Mouse (Mus musculus) heart, postnatal 25 days (tissue): ENCODE measurements at regions not wholly inside any gene's neighbourhood (a gene's known extent, or its start where the extent isn't known, plus 50 kb on each side); places are given as distances from the start of the nearest gene placed in this dataset.

ENCODE experiments used
- DNase-seq: peaks from one replicate; pipeline ENCODE4 v3.0.0; 2022; ENCODE audit warnings: low spot score
- intact Hi-C: fragments of 180-260 bp; cut with DNase I; formaldehyde crosslinking; loops from one replicate; pipeline ENCODE4 v1.15.1; 2025

DNA sequence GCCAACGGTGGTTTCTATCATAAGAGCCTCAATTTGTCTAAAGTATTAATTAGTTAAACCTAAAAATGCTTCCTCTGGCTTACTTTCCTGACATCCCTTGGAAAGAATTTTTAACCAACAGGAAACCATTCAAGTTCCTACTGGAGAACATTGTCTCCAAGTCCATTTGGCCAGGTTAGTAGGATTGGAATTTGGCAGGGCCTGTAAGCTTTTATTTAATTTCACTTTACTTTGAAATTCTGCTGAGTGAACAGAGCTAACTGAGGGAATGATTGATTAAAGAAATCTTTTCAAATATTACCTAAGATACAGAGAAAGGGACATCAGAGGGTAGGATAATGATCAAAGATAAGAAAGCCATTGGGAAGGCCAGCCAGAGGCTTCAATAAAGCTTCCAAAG, 102.4 kb upstream of the Sfrp2 start:
- intact Hi-C loops: no loop called here
- no peak for DNase-seq

DNA sequence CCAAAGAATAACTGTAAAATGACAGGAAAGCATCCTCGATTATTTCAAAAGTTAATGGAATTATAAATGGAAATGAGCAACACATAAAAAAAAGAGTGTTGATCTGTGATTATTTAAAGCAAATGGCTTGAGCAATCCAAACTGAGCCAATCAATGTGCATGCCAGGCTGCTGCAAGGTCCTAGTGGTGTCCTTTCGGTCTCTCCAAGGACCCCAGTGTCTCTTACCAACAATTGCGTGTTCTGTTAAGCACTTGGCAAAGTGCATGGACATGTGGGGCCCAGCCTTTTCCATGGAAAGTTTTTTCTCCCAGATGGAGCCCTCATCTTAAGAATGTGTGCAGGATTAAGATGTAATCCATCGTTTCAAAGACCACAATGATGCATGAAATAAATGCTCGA, 90.0 kb upstream of the Sfrp2 start:
- no peak for DNase-seq

DNA sequence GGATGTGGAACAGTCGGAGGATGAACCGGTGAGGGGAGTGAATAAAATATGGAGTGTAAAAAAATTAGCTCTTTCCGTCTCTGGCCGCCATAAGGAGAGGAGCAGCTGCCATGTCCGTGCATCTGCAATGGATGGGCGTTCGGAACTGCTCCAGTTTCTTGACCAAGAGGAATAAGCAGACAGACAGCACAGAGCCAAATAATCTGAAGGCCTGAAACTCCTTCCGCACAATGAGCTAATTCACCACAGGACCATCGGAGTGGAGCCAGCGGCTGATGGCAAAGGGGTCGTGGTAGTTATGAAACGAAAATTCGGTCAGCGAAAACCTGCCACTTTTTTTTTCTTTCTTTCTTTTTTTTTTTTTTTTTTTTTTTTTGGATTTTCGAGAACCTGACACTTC, 79.5 kb upstream of the Sfrp2 start:
- intact Hi-C loops: no loop called here
- no peak for DNase-seq

More for the DNA sequence above, 90.0 kb upstream of the Sfrp2 start:
- intact Hi-C loops: no loop called here

DNA sequence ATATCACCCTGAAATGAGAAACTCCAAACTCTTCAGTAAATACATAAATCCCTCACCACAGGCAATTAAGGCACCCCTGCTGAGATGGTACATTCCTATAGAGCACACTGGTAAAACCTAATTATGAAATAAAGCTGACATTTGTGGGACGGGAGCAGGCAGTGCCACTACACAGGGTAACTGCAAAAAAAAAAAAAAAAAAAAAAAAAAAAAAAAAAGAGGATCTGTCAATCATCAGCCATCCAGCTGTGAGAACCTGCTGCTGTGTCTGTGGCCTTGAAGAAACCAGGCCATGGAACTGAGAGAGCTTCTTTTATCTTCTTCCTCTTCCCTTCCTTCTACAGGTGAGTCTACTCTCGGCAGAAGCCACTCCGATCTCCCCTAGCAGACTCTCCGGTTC, 78.6 kb upstream of the Sfrp2 start:
- intact Hi-C loops: no loop called here
- DNase-seq: no peak

DNA sequence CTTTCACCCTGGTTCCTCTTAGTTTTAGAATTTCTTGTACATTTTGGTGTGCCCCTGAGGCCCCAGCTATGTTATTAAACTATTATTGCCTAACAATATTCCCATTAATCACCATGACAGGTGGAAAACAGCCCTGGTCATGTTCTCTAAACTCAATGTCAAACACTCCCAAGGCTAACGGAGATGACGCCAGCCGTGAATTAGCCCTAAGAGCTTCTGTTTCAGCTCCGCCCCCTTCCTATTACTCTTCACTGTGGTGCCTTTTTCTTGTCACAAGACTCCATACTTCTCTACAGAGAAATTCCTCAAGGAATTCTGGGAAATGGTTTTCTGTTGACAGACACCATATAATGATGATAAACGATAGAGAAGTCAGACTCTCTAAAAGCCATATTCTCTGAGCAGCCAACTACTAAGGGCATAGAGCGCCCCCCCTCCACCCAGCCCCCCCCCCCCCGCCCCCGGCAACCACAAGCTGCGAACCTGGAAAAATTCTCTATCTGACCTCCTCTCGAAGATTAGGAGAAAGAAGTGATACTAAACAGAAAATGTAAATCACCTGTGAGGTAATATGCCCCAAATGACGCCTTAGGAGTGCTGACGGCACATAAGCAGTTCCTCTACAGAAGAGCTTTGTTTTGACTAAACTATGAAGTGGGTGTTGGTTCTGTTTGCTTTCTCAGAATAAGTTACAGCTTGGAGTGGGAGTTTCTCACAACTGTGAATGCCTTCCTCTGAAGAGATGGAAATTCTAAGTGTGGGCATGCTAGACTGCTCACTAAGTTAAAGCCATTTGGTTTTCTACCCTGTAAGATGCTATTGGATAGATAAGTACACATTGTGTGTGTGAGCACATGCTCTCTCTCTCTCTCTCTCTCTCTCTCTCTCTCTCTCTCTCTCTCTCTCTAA, 76.8 kb upstream of the Sfrp2 start:
- intact Hi-C loops: no loop called here
- no peak for DNase-seq

DNA sequence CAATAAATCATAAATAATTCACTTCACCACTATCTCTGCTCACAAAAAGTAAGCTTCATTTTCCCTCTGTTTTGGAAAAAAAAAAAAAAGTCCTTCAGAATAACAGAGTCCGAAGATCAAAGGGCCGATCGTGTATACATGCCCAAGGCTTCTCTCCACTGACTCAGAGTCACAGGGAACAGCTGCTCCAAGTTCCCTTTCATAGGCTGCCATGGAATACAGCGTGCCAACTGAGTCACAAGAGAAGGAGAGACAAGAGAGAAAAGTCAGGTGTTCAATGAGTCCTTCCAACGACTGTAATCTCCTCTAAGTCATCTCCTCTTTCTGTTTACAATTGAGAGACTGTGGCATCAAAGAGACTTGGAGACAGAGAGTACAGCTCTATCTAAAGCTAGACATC, 71.6 kb upstream of the Sfrp2 start:
- no peak for DNase-seq
- intact Hi-C loops: no loop called here

DNA sequence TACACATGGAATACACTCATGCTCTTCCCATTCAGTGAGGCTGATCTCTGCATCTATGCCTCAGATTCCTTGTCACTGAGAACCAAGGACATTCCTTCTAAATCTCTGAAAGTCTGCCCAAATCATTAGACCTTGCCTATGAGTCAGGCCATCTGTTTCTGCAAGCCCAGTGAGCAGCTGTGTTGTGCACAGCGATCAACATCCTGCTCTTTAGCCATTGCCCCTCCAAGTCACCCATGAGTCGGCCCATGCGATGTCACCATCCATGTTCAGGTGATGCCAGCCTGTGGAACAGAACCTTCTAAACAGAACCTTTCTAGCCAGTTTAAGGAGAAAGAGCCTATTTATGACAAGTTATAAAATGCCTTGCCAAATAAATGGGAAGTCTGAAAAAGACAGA, 66.4 kb upstream of the Sfrp2 start:
- DNase-seq: no peak
- intact Hi-C loops: no loop called here

DNA sequence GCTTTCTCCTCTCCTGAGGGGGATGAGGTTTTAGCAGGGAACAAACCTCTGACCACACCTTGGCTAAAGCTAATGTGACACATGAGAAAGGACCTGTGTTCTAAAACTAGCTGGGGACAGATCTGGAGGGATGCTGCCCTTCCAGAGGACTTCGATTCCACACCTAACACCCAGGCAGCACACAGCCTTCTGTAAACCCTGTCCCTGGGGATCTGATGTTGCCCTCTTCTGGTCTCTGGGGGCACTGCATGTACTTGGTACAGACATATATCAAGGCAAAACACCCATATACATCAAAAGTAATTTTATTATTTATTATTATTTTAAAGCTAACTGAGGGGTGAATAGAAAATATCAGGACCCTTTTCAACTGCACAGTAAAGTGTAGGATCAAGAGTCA, 65.0 kb upstream of the Sfrp2 start:
- intact Hi-C loops: loop anchor here (1.0 kb wide), 1 partner anchor 283 kb away; no protein-coding TSS in a partner anchor
- DNase-seq: no peak

DNA sequence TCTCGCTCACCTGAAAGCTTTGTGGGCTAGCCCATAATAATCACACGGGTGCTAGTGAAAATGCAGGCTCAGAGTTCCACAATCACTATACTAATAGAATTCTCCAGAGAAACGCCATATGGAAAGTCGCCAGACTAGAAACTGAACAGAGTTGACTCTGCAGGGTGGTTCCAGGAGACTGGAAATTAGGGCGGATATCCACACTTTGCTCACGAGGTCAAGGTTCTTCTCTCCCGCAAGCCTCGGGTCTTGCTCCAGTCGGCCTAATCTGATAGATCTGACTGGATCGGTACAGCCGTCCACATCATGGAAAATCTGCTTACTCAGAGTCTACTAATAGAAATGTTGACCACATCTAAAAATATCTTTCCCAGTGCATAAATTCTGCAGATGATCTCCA, 61.6 kb upstream of the Sfrp2 start:
- intact Hi-C loops: no loop called here
- DNase-seq: no peak

DNA sequence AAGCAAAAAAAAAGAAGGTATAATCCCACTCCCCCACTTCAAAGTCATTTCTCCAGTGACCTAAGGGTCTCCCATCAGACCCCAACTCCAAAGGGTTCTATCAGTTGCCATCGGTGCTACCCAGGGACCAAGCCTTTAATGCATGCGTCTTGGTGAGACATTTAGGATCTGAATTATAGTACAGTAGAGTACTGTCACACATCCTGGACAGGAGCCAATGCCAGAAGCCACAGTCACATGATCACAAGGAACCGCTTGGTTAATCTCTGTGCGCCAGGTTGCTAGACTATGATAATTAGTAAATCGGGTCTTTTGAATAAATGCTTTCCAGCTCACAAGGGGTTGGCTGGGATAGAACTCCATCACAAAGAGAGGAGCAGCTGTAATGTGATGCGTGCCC, 60.9 kb upstream of the Sfrp2 start:
- intact Hi-C loops: no loop called here
- no peak for DNase-seq

DNA sequence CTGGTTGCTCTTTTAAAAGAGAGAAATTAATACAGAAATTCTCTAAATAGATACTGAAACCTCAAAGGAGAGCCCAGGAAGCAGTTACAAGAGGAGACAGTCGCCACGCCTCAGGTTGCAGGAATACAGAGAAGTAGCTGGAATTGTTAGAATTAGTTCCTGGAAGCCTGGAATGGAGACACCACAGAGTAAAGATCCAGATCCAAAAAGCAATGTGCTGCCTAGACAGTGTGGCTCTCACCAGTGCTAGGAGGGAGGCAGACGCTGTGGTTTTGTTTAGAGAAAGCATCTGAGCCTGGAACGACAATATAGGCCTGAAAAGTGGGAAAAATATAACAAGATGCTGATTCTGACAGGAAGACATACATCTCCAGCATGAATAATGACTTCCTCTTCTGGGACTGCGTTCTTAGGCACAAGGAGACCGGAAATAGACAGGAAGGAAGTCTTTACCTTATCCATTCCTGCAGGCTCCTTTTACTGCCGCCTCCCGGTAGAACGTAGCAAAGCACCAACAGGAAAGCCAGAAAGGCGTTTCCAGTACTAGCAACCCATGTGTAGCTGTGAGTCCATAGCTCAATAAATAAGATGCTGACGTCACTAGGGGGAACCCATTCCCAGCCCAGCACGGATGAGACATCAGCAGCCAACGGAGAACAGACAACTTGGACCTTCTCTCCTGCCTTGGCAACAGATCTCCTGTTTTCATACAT, 59.4 kb upstream of the Sfrp2 start:
- no peak for DNase-seq
- intact Hi-C loops: no loop called here

DNA sequence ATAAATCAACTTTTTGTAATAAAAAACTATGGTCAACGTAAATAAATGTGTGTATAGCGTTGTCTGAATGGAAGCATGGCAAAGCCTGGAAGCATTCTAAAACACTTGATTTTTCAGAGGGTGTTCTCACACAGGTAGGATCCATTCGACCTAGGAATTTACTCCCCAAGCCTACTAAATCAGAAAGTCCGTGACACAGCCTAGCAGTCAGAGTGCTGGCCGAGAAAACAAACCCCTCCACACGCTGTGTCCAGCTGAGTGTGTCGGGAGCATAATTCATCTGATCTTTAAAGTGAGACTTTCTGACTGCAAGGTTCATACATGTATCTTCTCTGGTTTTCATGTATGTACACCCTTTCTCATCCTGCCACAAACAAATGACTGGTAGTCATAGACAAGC, 58.8 kb upstream of the Sfrp2 start:
- no peak for DNase-seq
- intact Hi-C loops: no loop called here

DNA sequence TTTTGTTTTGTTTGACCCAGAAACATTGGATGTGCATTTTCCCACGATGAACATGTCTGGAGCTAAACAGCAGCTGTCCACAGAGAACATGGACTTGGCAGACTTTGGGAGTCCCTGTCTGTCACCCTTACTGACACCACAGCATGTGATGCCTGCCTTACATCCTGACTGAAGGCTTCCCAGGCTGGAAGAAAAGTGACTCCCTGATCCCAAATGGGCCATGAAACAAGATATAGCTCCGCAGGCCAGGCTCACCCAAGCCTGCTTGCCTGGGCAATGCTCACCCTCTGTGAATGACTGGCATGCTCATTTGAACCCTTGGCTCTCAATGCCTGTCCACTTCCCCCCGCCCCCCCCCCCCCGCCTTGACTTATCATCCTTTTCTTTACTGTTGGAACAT, 57.1 kb upstream of the Sfrp2 start:
- intact Hi-C loops: no loop called here
- no peak for DNase-seq

DNA sequence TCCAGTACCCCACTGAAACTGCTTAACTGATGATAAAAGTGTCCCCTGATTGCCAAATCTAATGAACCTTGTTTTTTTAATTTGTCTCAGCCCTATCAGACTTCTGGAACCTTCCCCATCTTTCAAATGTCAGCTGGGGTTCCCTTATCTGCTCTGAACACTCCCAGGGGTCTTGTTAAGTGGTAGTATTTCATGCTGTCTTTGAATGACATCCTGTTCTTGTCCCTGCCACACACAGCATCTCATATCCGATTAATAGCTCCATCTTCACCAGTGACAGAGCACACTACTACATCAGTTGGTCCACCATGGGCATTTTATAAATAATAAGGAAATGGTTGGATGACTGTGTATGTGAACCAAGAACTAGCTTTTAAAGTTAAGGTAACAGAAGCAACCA, 56.6 kb upstream of the Sfrp2 start:
- no peak for DNase-seq
- intact Hi-C loops: no loop called here

DNA sequence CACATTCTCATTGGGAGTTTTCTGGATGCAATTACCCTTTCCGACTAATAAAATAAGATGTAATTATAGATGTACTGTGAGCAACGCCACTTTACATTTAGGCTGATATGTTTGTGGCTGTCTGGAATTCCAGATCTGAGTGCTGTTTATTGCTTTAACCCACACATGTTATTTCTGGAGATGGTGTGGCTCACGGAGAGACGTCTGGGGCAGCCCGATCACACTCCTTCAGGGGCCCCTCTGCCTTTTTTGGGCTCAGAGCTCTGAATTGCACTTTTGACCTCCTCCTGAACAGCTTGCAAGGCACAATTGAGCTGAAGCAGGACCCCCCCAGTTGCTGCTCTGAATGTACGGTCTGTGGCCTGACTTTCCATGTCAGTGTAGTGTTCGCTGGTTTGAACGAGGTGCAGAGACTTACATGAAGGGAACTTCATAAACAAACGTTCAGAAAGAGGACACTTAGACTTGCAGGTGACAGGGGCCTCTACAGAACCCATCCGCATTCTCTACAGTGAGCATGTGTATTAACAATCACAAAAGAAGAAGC, 55.1 kb upstream of the Sfrp2 start:
- DNase-seq: no peak
- intact Hi-C loops: no loop called here

DNA sequence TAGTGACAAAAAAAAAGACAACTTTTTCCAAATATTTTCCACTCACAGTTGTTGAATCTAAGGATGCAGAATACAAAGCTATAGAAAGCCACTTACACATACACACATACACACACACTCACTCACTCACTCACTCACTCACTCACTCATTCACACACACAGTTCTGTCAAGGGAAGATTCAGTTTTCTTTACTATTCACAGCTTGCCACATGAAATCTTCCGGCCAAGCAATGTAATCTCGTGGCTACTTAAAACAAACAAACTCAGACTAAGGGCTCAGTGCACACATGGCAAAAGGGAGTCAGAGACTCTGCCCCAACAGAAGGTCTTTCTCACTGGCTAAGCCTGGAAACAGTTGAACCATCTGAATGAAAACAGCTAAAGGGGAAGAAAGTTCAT, 53.8 kb upstream of the Sfrp2 start:
- intact Hi-C loops: no loop called here
- no peak for DNase-seq

DNA sequence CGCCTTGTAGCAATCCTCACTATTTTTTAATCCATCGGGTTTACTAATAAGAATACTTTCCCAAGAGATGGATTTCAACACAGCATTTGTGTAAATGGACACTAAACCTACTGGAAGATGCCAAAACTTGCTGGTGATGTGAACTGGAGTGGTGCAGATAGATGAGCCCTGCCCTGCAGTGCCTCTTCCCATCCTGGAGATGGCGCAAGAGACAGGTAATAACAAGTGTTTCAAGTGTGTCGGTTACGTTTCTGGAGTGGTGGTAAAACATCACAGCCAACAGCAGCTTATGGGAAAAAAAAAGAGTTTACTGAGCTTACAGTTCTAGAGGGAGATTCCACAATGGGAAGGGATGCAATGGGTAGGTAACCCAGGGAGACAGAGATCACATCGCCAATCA, 51.5 kb upstream of the Sfrp2 start:
- intact Hi-C loops: no loop called here
- no peak for DNase-seq
